Mouse (Mus musculus) erythroblast, embryonic 14.5 days (primary cell): ENCODE measurements at regions not wholly inside any gene's neighbourhood (a gene's known extent, or its start where the extent isn't known, plus 50 kb on each side); places are given as distances from the start of the nearest gene placed in this dataset.

Experiments used
- GATA1 ChIP-seq: IDR thresholded peaks from 2 replicates; pipeline ENCODE4 v1.6.1; 2012; ENCODE audit warnings: low read length, inconsistent platforms, mixed read lengths
- TAL1 ChIP-seq: IDR thresholded peaks from 3 replicates; pipeline ENCODE4 v1.6.1; 2012; ENCODE audit warnings: low read length, inconsistent platforms, mixed read lengths

DNA sequence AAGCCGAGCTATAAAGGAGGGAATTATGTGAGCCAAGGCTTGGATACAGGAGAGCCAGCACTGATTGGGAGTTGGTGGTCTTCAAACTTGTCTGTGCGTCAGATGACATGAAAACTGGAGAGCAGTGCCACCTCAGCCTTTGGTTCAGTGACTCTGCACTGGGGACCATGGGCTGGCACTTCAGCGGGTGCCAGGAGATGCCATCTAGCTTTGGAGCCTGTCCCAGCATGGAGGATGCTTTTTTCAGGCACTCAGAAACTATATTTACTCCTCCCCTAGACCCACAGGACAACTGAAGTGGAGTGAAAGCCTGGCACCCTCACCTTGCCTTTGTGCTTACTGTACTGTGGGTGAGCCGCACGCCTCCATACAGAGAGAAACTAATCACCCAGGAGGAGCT, 142.5 kb upstream of the Zmiz1 start:
- no peak for TF ChIP-seq TAL1
- no peak for TF ChIP-seq GATA1
